Mouse (Mus musculus) G1E (cell line): ENCODE measurements around the gene Nol6.

Experiments used
- CTCF ChIP-seq: IDR thresholded peaks from 2 replicates; pipeline ENCODE4 v1.5.1; 2012; ENCODE audit warnings: low read depth, low read length, inconsistent platforms, mixed read lengths
- GATA2 ChIP-seq: IDR thresholded peaks from 2 replicates; pipeline ENCODE4 v1.6.1; 2012; ENCODE audit warnings: low read depth, low read length, inconsistent platforms, borderline replicate concordance
- POLR2AphosphoS5 ChIP-seq: IDR thresholded peaks from 2 replicates; pipeline ENCODE4 v1.6.1; 2012; ENCODE audit warnings: low read depth, low read length, inconsistent platforms; ENCODE audit not compliant: insufficient replicate concordance
- TAL1 ChIP-seq: conservative IDR thresholded peaks from 2 replicates; pipeline ENCODE4 v1.6.1; 2012; ENCODE audit warnings: low read depth, low read length, inconsistent platforms, mixed read lengths

- no peak for TF ChIP-seq CTCF
- TF ChIP-seq TAL1: no peak
- no peak for TF ChIP-seq GATA2
- TF ChIP-seq POLR2AphosphoS5: no peak
Observed at GRCm38 (mm10) chr4:41094361-41094760, 29.9 kb downstream of the Nol6 start.
